8 mouse cellular contexts compared by ENCODE assay signal in genomic region chr5:115317645-115318328, GRCm38 (mm10). TPM values are rescaled to one million over a fixed set of nuclear protein-coding genes. Genes with fewer than 3 reads are reported as not detected.
A peak's percentile ranks its signal among the peaks of the same experiment; 100 is the strongest.
DNase-seq lines count a peak whose midpoint lies in the region; ATAC-seq lines count a peak whose summit lies in the region.

No protein-coding gene starts in this region.

- H3K27me3 ChIP-seq in heart, embryonic 13.5 days (replicated peaks): no peaks in the 10 kb centered on the region
- H3K27me3 ChIP-seq in hindbrain, embryonic 11.5 days (ENCODE audit: control insufficient read depth, insufficient read depth, low read length): no peaks in the 10 kb centered on the region
- no peaks in the 10 kb centered on the region for H3K27me3 ChIP-seq in midbrain, embryonic 14.5 days (ENCODE audit: control insufficient read depth, insufficient read depth, low read length)

- H3K4me1 ChIP-seq in heart, embryonic 13.5 days: peaks cover 47% of the 10 kb centered on the region
- peaks cover 9% of the 10 kb centered on the region; the same call in 1 of the 2 replicates for H3K4me1 ChIP-seq in hindbrain, embryonic 11.5 days (replicated peaks; ENCODE audit: control insufficient read depth, insufficient read depth, low read length)
- peaks cover 28% of the 10 kb centered on the region for H3K4me1 ChIP-seq in midbrain, embryonic 14.5 days (ENCODE audit: control insufficient read depth, insufficient read depth, low read length)

- no peaks in the 10 kb centered on the region for H3K36me3 ChIP-seq in heart, embryonic 13.5 days
- H3K36me3 ChIP-seq in hindbrain, embryonic 11.5 days (ENCODE audit: control insufficient read depth, insufficient read depth, low read length): no peaks in the 10 kb centered on the region
- no peaks in the 10 kb centered on the region for H3K36me3 ChIP-seq in midbrain, embryonic 14.5 days (ENCODE audit: control insufficient read depth, insufficient read depth, low read length)

- DNase-seq in heart, adult 9 months (ENCODE audit: low spot score in 2 of 2): no peak
- peak; percentile 93 for DNase-seq in ZHBTc4 (ENCODE audit: low read depth, low spot score)
- peak; percentile 61 for DNase-seq in hindbrain, embryonic 11.5 days (ENCODE audit: low spot score)
- peak; percentile 66 for DNase-seq in midbrain, embryonic 14.5 days
- DNase-seq in right cerebral cortex, postnatal 25 days: no peak
- no peak for DNase-seq in frontal cortex, postnatal 14 days (ENCODE audit: low spot score in 2 of 2)
- no peak for DNase-seq in adrenal gland, adult 2 months

- peak overlapping the region; percentile 58 for H3K27ac ChIP-seq in heart, embryonic 13.5 days (replicated peaks)
- peak overlapping the region; percentile 88 for H3K27ac ChIP-seq in hindbrain, embryonic 11.5 days (ENCODE audit: low read depth, low read length)
- H3K27ac ChIP-seq in midbrain, embryonic 14.5 days (replicated peaks; ENCODE audit: low read depth, low read length): peak overlapping the region; percentile 71

- peak overlapping the region; percentile 56 for H3K4me2 ChIP-seq in heart, embryonic 13.5 days
- 0 out of 2 replicates have a peak overlapping the region, but pooled peaks have one; percentile 6 for H3K4me2 ChIP-seq in hindbrain, embryonic 11.5 days (replicated peaks; ENCODE audit: low read depth, low read length)
- peak overlapping the region; percentile 3; the same call in 1 of the 2 replicates for H3K4me2 ChIP-seq in midbrain, embryonic 14.5 days (ENCODE audit: low read length)

- 8% methylated on average over 10 of the region's 10 CpGs for WGBS in heart, embryonic 13.5 days
- WGBS in hindbrain, embryonic 11.5 days: 4% methylated on average over 10 of the region's 10 CpGs
- WGBS in midbrain, embryonic 14.5 days: 8% methylated on average over 10 of the region's 10 CpGs

- peak overlapping the region; percentile 41; the same call in 1 of the 2 replicates for H3K9ac ChIP-seq in heart, embryonic 13.5 days
- H3K9ac ChIP-seq in hindbrain, embryonic 11.5 days (ENCODE audit: low read depth, low read length): peak overlapping the region; percentile 55; the same call in 1 of the 2 replicates
- H3K9ac ChIP-seq in midbrain, embryonic 14.5 days (replicated peaks; ENCODE audit: low read length): no peak overlapping the region

- H3K4me3 ChIP-seq in heart, embryonic 13.5 days: peak overlapping the region; percentile 9; the same call in 1 of the 2 replicates
- no peak overlapping the region for H3K4me3 ChIP-seq in hindbrain, embryonic 11.5 days (ENCODE audit: low read depth, low read length)
- H3K4me3 ChIP-seq in midbrain, embryonic 14.5 days (replicated peaks; ENCODE audit: low read depth, low read length): no peak overlapping the region

- ATAC-seq in heart, embryonic 13.5 days (ENCODE audit: extremely low read depth, insufficient number of reproducible peaks, low FRiP score, low TSS enrichment): no peak
- ATAC-seq in hindbrain, embryonic 11.5 days (ENCODE audit: low FRiP score): peak; percentile 71; the same call in 1 of the 2 replicates
- ATAC-seq in midbrain, embryonic 14.5 days (ENCODE audit: low FRiP score, low TSS enrichment): no peak; the same call in 1 of the 2 replicates

- no peaks in the 10 kb centered on the region for H3K9me3 ChIP-seq in heart, embryonic 13.5 days
- no peaks in the 10 kb centered on the region for H3K9me3 ChIP-seq in hindbrain, embryonic 11.5 days (ENCODE audit: control insufficient read depth, low read length)
- H3K9me3 ChIP-seq in midbrain, embryonic 14.5 days (ENCODE audit: control insufficient read depth, low read length): no peaks in the 10 kb centered on the region

RNA-seq across cellular contexts. Expression of gene Srsf9, which starts 9.2 kb away (rescaled TPM):
- 112 and 115 TPM in 2 replicates for polyA plus RNA-seq in heart, embryonic 13.5 days (2015; fragmentation: Nextera tagmentation; extraction: Ambion mirVana)
- 305 and 320 TPM in 2 replicates for polyA plus RNA-seq in hindbrain, embryonic 11.5 days (2014; fragmentation: Nextera tagmentation; extraction: Ambion mirVana)
- polyA plus RNA-seq in midbrain, embryonic 14.5 days (2014; fragmentation: Nextera tagmentation; extraction: Ambion mirVana): 132 and 150 TPM in 2 replicates
- total RNA-seq in adrenal gland, adult 2 months (2021): 10 to 100 TPM; 45.8 to 70.1 TPM
- polyA plus RNA-seq in adrenal gland, adult 2 months (2012; rRNA removed): 29.1 and 40.4 TPM in 2 replicates

RNA-seq across cellular contexts. Expression of gene Dynll1, which starts 17.0 kb away (rescaled TPM):
- 1,196 and 1,415 TPM in 2 replicates for polyA plus RNA-seq in heart, embryonic 13.5 days (2015; fragmentation: Nextera tagmentation; extraction: Ambion mirVana)
- polyA plus RNA-seq in hindbrain, embryonic 11.5 days (2014; fragmentation: Nextera tagmentation; extraction: Ambion mirVana): 1,538 and 1,558 TPM in 2 replicates
- 1,201 and 1,312 TPM in 2 replicates for polyA plus RNA-seq in midbrain, embryonic 14.5 days (2014; fragmentation: Nextera tagmentation; extraction: Ambion mirVana)
- total RNA-seq in adrenal gland, adult 2 months (2021): 100 to 1,000 TPM; 220 to 347 TPM
- 38.0 and 45.1 TPM in 2 replicates for polyA plus RNA-seq in adrenal gland, adult 2 months (2012; rRNA removed)

RNA-seq across cellular contexts. Expression of gene Gatc, which starts 23.2 kb away (rescaled TPM):
- 22.0 and 22.8 TPM in 2 replicates for polyA plus RNA-seq in heart, embryonic 13.5 days (2015; fragmentation: Nextera tagmentation; extraction: Ambion mirVana)
- polyA plus RNA-seq in hindbrain, embryonic 11.5 days (2014; fragmentation: Nextera tagmentation; extraction: Ambion mirVana): 43.0 and 51.2 TPM in 2 replicates
- 38.2 and 43.4 TPM in 2 replicates for polyA plus RNA-seq in midbrain, embryonic 14.5 days (2014; fragmentation: Nextera tagmentation; extraction: Ambion mirVana)
- total RNA-seq in adrenal gland, adult 2 months (2021): 10 to 100 TPM; 21.1 to 24.0 TPM
- polyA plus RNA-seq in adrenal gland, adult 2 months (2012; rRNA removed): 12.2 and 15.4 TPM in 2 replicates

RNA-seq across cellular contexts. Expression of gene Triap1, which starts 23.2 kb away (rescaled TPM):
- polyA plus RNA-seq in heart, embryonic 13.5 days (2015; fragmentation: Nextera tagmentation; extraction: Ambion mirVana): 40.2 and 42.4 TPM in 2 replicates
- 56.8 and 60.0 TPM in 2 replicates for polyA plus RNA-seq in hindbrain, embryonic 11.5 days (2014; fragmentation: Nextera tagmentation; extraction: Ambion mirVana)
- polyA plus RNA-seq in midbrain, embryonic 14.5 days (2014; fragmentation: Nextera tagmentation; extraction: Ambion mirVana): 48.4 and 50.1 TPM in 2 replicates
- total RNA-seq in adrenal gland, adult 2 months (2021): 10 to 100 TPM; 35.1 to 40.0 TPM
- polyA plus RNA-seq in adrenal gland, adult 2 months (2012; rRNA removed): 7.9 and 8.6 TPM in 2 replicates

RNA-seq across cellular contexts. Expression of gene Cox6a1, which starts 31.0 kb away (rescaled TPM):
- 1,395 and 1,520 TPM in 2 replicates for polyA plus RNA-seq in heart, embryonic 13.5 days (2015; fragmentation: Nextera tagmentation; extraction: Ambion mirVana)
- polyA plus RNA-seq in hindbrain, embryonic 11.5 days (2014; fragmentation: Nextera tagmentation; extraction: Ambion mirVana): 811 and 829 TPM in 2 replicates
- 938 and 1,310 TPM in 2 replicates for polyA plus RNA-seq in midbrain, embryonic 14.5 days (2014; fragmentation: Nextera tagmentation; extraction: Ambion mirVana)
- total RNA-seq in adrenal gland, adult 2 months (2021): 1,000 to 10,000 TPM; 1,468 to 1,603 TPM
- 4,255 and 4,504 TPM in 2 replicates for polyA plus RNA-seq in adrenal gland, adult 2 months (2012; rRNA removed)

Comparison
In these comparisons a context has a peak if more than half of its experiments do, and no peak if none do; other contexts are left out.
1. H3K4me2 ChIP-seq: peak in every context shown above with its lines; median percentile 56 in heart, embryonic 13.5 days; 6 in hindbrain, embryonic 11.5 days; 3 in midbrain, embryonic 14.5 days.
2. DNase-seq: peak in ZHBTc4 (single experiment), hindbrain, embryonic 11.5 days (single experiment) and midbrain, embryonic 14.5 days (single experiment); none in heart, adult 9 months (0 of 2), right cerebral cortex, postnatal 25 days (single experiment), frontal cortex, postnatal 14 days (0 of 2) and adrenal gland, adult 2 months (single experiment).
3. RNA of gene Dynll1, which starts 17.0 kb away (polyA plus RNA-seq): 1,538 to 1,558 TPM in hindbrain, embryonic 11.5 days, 1,201 to 1,312 TPM in midbrain, embryonic 14.5 days and 1,196 to 1,415 TPM in heart, embryonic 13.5 days; 38.0 to 45.1 TPM in adrenal gland, adult 2 months; every median in the first group is over 10 times any median in the second.
4. Peak in every context shown above with its lines, with median percentiles within 50 percentile points of each other: H3K27ac ChIP-seq.